In the genomic region with DNA sequence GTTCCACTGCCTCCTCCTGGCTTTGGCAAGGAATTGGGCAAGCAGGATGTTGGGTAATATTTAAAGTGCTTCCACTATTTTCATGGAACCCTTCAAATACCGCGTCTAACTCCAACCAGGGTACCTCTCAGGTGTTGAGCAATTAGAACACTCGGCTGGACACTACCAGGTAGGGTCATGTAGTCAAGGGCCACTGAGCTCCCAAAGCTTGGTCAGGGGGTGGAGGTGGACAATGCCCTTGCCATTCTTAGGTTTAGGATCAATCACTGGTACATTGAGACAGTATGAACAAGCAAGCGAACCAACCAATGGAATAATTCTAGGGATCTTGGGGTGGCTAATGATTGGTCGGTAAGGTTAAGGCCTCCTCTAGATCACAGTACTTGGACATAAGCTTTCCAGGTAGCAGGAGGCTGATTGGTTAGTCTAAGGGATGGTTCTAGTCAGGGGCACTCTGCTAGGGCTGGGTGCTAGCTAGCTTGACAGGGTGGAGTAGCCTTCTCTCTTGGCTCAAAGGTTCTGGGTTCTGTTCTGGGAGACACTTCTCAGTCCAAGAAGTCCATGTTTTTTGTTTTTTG, we compare ENCODE assay signal across 8 mouse cellular contexts. TPM values are rescaled to one million over a fixed set of nuclear protein-coding genes. Genes with fewer than 3 reads are reported as not detected.
DNase-seq lines count a peak whose midpoint lies in the region; ATAC-seq and TF ChIP-seq lines count a peak whose summit lies in the region.

No protein-coding gene starts in this region.

- peak; percentile 70 for TF ChIP-seq CTCF in hindbrain, postnatal 0 days (IDR thresholded peaks at IDR 0.05; ENCODE audit: low read depth)

- H3K9me3 ChIP-seq in kidney, embryonic 15.5 days (replicated peaks), result no peaks in the 10 kb centered on the region
- H3K9me3 ChIP-seq in embryonic facial prominence, embryonic 13.5 days, result no peaks in the 10 kb centered on the region
- no peaks in the 10 kb centered on the region for H3K9me3 ChIP-seq in hindbrain, postnatal 0 days (ENCODE audit: low read length)
- no peaks in the 10 kb centered on the region for H3K9me3 ChIP-seq in midbrain, embryonic 14.5 days (ENCODE audit: control insufficient read depth, low read length)

- H3K4me1 ChIP-seq in kidney, embryonic 15.5 days, result peaks cover 45% of the 10 kb centered on the region
- H3K4me1 ChIP-seq in embryonic facial prominence, embryonic 13.5 days, result peaks cover 50% of the 10 kb centered on the region
- peaks cover 41% of the 10 kb centered on the region for H3K4me1 ChIP-seq in hindbrain, postnatal 0 days (ENCODE audit: insufficient read depth, low read length)
- peaks cover 43% of the 10 kb centered on the region for H3K4me1 ChIP-seq in midbrain, embryonic 14.5 days (ENCODE audit: control insufficient read depth, insufficient read depth, low read length)

- no peak for DNase-seq in kidney, adult 18-20 months
- DNase-seq in hindbrain, postnatal 0 days (ENCODE audit: low spot score), result no peak
- DNase-seq in midbrain, embryonic 14.5 days, result no peak
- DNase-seq in cerebellum, adult 8-10 months, result no peak
- no peak for DNase-seq in cerebellum, adult 9-11 months

- ATAC-seq in kidney, embryonic 15.5 days (replicated peaks; ENCODE audit: low FRiP score), result no peak
- ATAC-seq in embryonic facial prominence, embryonic 13.5 days (ENCODE audit: insufficient number of reproducible peaks, insufficient read depth, low FRiP score, low TSS enrichment, low read depth), result no peak
- ATAC-seq in hindbrain, postnatal 0 days, result no peak; the same call in 1 of the 2 replicates
- no peak for ATAC-seq in midbrain, embryonic 14.5 days (ENCODE audit: low FRiP score, low TSS enrichment)
- no peak for ATAC-seq in inflammation-experienced regulatory T-cells, adult 6 months

- H3K4me3 ChIP-seq in kidney, embryonic 15.5 days (replicated peaks), result peak overlapping the region; percentile 54
- H3K4me3 ChIP-seq in embryonic facial prominence, embryonic 13.5 days, result peak overlapping the region; percentile 53
- peak overlapping the region; percentile 49 for H3K4me3 ChIP-seq in hindbrain, postnatal 0 days (ENCODE audit: low read length)
- H3K4me3 ChIP-seq in midbrain, embryonic 14.5 days (replicated peaks; ENCODE audit: low read depth, low read length), result peak overlapping the region; percentile 53

- H3K27ac ChIP-seq in kidney, embryonic 15.5 days, result no peak overlapping the region
- peak overlapping the region; percentile 97; the same call in 1 of the 2 replicates for H3K27ac ChIP-seq in embryonic facial prominence, embryonic 13.5 days
- 0 out of 2 replicates have a peak overlapping the region, but pooled peaks have one; percentile 1 for H3K27ac ChIP-seq in hindbrain, postnatal 0 days
- H3K27ac ChIP-seq in midbrain, embryonic 14.5 days (replicated peaks; ENCODE audit: low read depth, low read length), result peak overlapping the region; percentile 78

- 28% methylated on average over 5 of the region's 5 CpGs for WGBS in kidney, embryonic 15.5 days
- 27% methylated on average over 5 of the region's 5 CpGs for WGBS in embryonic facial prominence, embryonic 13.5 days
- WGBS in hindbrain, postnatal 0 days, result 31% methylated on average over 5 of the region's 5 CpGs
- WGBS in midbrain, embryonic 14.5 days, result 25% methylated on average over 5 of the region's 5 CpGs

- peaks cover 26% of the 10 kb centered on the region for H3K36me3 ChIP-seq in kidney, embryonic 15.5 days
- H3K36me3 ChIP-seq in embryonic facial prominence, embryonic 13.5 days, result peaks cover 25% of the 10 kb centered on the region
- H3K36me3 ChIP-seq in hindbrain, postnatal 0 days (ENCODE audit: insufficient read depth, low read length), result peaks cover 7% of the 10 kb centered on the region; the same call in 1 of the 2 replicates
- peaks cover 23% of the 10 kb centered on the region for H3K36me3 ChIP-seq in midbrain, embryonic 14.5 days (ENCODE audit: control insufficient read depth, insufficient read depth, low read length)

- H3K9ac ChIP-seq in kidney, embryonic 15.5 days, result no peak overlapping the region
- no peak overlapping the region for H3K9ac ChIP-seq in embryonic facial prominence, embryonic 13.5 days
- no peak overlapping the region for H3K9ac ChIP-seq in hindbrain, postnatal 0 days (replicated peaks; ENCODE audit: low read length)
- peak overlapping the region; percentile 81; the same call in 1 of the 2 replicates for H3K9ac ChIP-seq in midbrain, embryonic 14.5 days (replicated peaks; ENCODE audit: low read length)

- H3K27me3 ChIP-seq in kidney, embryonic 15.5 days, result peaks cover 25% of the 10 kb centered on the region
- H3K27me3 ChIP-seq in embryonic facial prominence, embryonic 13.5 days, result no peaks in the 10 kb centered on the region
- no peaks in the 10 kb centered on the region for H3K27me3 ChIP-seq in hindbrain, postnatal 0 days (ENCODE audit: insufficient read depth, low read length)
- H3K27me3 ChIP-seq in midbrain, embryonic 14.5 days (ENCODE audit: control insufficient read depth, insufficient read depth, low read length), result peaks cover 10% of the 10 kb centered on the region; the same call in 1 of the 2 replicates

- peak overlapping the region; percentile 98 for H3K4me2 ChIP-seq in kidney, embryonic 15.5 days
- peak overlapping the region; percentile 90 for H3K4me2 ChIP-seq in embryonic facial prominence, embryonic 13.5 days
- H3K4me2 ChIP-seq in hindbrain, postnatal 0 days (ENCODE audit: low read depth, low read length), result peak overlapping the region; percentile 94
- H3K4me2 ChIP-seq in midbrain, embryonic 14.5 days (ENCODE audit: low read length), result peak overlapping the region; percentile 96

RNA-seq across cellular contexts. Expression of a gene that starts 3.2 kb away (rescaled TPM):
- polyA plus RNA-seq in kidney, embryonic 15.5 days (2015; fragmentation: Nextera tagmentation; extraction: Ambion mirVana), result 5.1 and 5.6 TPM in 2 replicates
- polyA plus RNA-seq in embryonic facial prominence, embryonic 13.5 days (2015; fragmentation: Nextera tagmentation; extraction: Ambion mirVana), result 13.0 and 14.0 TPM in 2 replicates
- total RNA-seq in hindbrain, postnatal 0 days (2014; rRNA removed), result 26.9 and 32.5 TPM in 2 replicates
- polyA plus RNA-seq in hindbrain, postnatal 0 days (2015; fragmentation: Nextera tagmentation; extraction: Ambion mirVana), result 4.1 and 4.3 TPM in 2 replicates
- polyA plus RNA-seq in midbrain, embryonic 14.5 days (2014; fragmentation: Nextera tagmentation; extraction: Ambion mirVana), result 3.1 and 3.4 TPM in 2 replicates
- polyA plus RNA-seq in inflammation-experienced regulatory T-cells, adult 6 months (2017; shearing (Covaris generic)), result not detected

RNA-seq across cellular contexts. Expression of a gene that starts 7.2 kb away (rescaled TPM):
- 5.9 and 6.7 TPM in 2 replicates for polyA plus RNA-seq in kidney, embryonic 15.5 days (2015; fragmentation: Nextera tagmentation; extraction: Ambion mirVana)
- 10.2 and 10.3 TPM in 2 replicates for polyA plus RNA-seq in embryonic facial prominence, embryonic 13.5 days (2015; fragmentation: Nextera tagmentation; extraction: Ambion mirVana)
- 145 and 151 TPM in 2 replicates for total RNA-seq in hindbrain, postnatal 0 days (2014; rRNA removed)
- polyA plus RNA-seq in hindbrain, postnatal 0 days (2015; fragmentation: Nextera tagmentation; extraction: Ambion mirVana), result 21.1 and 22.8 TPM in 2 replicates
- polyA plus RNA-seq in midbrain, embryonic 14.5 days (2014; fragmentation: Nextera tagmentation; extraction: Ambion mirVana), result 25.9 and 27.0 TPM in 2 replicates
- 1 to 10 TPM in 2 of 3 experiments, under 1 TPM in 1; 0.66 to 1.4 (median 1.0) TPM for polyA plus RNA-seq in inflammation-experienced regulatory T-cells, adult 6 months (2017; shearing (Covaris generic))

RNA-seq across cellular contexts. Expression of a gene that starts 8.1 kb away (rescaled TPM):
- polyA plus RNA-seq in kidney, embryonic 15.5 days (2015; fragmentation: Nextera tagmentation; extraction: Ambion mirVana), result 13.6 and 14.3 TPM in 2 replicates
- 15.7 and 16.3 TPM in 2 replicates for polyA plus RNA-seq in embryonic facial prominence, embryonic 13.5 days (2015; fragmentation: Nextera tagmentation; extraction: Ambion mirVana)
- 18.5 and 19.3 TPM in 2 replicates for total RNA-seq in hindbrain, postnatal 0 days (2014; rRNA removed)
- polyA plus RNA-seq in hindbrain, postnatal 0 days (2015; fragmentation: Nextera tagmentation; extraction: Ambion mirVana), result 9.8 and 10.2 TPM in 2 replicates
- 8.0 and 9.0 TPM in 2 replicates for polyA plus RNA-seq in midbrain, embryonic 14.5 days (2014; fragmentation: Nextera tagmentation; extraction: Ambion mirVana)
- 1 to 10 TPM; 7.2 to 9.5 (median 9.1) TPM for polyA plus RNA-seq in inflammation-experienced regulatory T-cells, adult 6 months (2017; shearing (Covaris generic))

RNA-seq across cellular contexts. Expression of a gene that starts 38.8 kb away (rescaled TPM):
- polyA plus RNA-seq in kidney, embryonic 15.5 days (2015; fragmentation: Nextera tagmentation; extraction: Ambion mirVana), result 67.5 and 71.1 TPM in 2 replicates
- polyA plus RNA-seq in embryonic facial prominence, embryonic 13.5 days (2015; fragmentation: Nextera tagmentation; extraction: Ambion mirVana), result 61.9 and 63.1 TPM in 2 replicates
- 6.8 and 10.2 TPM in 2 replicates for total RNA-seq in hindbrain, postnatal 0 days (2014; rRNA removed)
- polyA plus RNA-seq in hindbrain, postnatal 0 days (2015; fragmentation: Nextera tagmentation; extraction: Ambion mirVana), result 7.1 and 7.6 TPM in 2 replicates
- polyA plus RNA-seq in midbrain, embryonic 14.5 days (2014; fragmentation: Nextera tagmentation; extraction: Ambion mirVana), result 11.1 and 16.6 TPM in 2 replicates
- polyA plus RNA-seq in inflammation-experienced regulatory T-cells, adult 6 months (2017; shearing (Covaris generic)), result 10 to 100 TPM in 1 of 3 experiments, 1 to 10 TPM in 2; 3.4 to 43.6 (median 6.3) TPM

RNA-seq across cellular contexts. Expression of a gene that starts 43.0 kb away (rescaled TPM):
- polyA plus RNA-seq in kidney, embryonic 15.5 days (2015; fragmentation: Nextera tagmentation; extraction: Ambion mirVana), result 546 and 562 TPM in 2 replicates
- polyA plus RNA-seq in embryonic facial prominence, embryonic 13.5 days (2015; fragmentation: Nextera tagmentation; extraction: Ambion mirVana), result 420 and 448 TPM in 2 replicates
- 780 and 854 TPM in 2 replicates for total RNA-seq in hindbrain, postnatal 0 days (2014; rRNA removed)
- 2,172 and 2,275 TPM in 2 replicates for polyA plus RNA-seq in hindbrain, postnatal 0 days (2015; fragmentation: Nextera tagmentation; extraction: Ambion mirVana)
- polyA plus RNA-seq in midbrain, embryonic 14.5 days (2014; fragmentation: Nextera tagmentation; extraction: Ambion mirVana), result 1,214 and 1,517 TPM in 2 replicates
- 100 to 1,000 TPM; 164 to 208 (median 177) TPM for polyA plus RNA-seq in inflammation-experienced regulatory T-cells, adult 6 months (2017; shearing (Covaris generic))
